Mouse (Mus musculus): ENCODE measurements around the gene Tnxb. TPM values are rescaled to one million over a fixed set of nuclear protein-coding genes. Genes with fewer than 3 reads are reported as not detected.
A peak's percentile ranks its signal among the peaks of the same experiment; 100 is the strongest.
"Not testable (repeated sequence)": the region's sequence is repeated elsewhere in the genome, so short reads cannot be mapped to it uniquely, and the experiment has no call there.

Tnxb gene
- total RNA-seq, 1 experiment = 0.18 TPM

- Histone ChIP-seq H3K4me1 (ENCODE audit: control insufficient read depth in 2 of 2, insufficient read depth in 2 of 2, low read length in 2 of 2, poor library complexity in 1 of 2) (no peaks in the 10 kb centered on the region), H3K36me3 (ENCODE audit: control insufficient read depth, insufficient read depth, low read length, poor library complexity, severe bottlenecking) (no peaks in the 10 kb centered on the region), H3K4me3 (ENCODE audit: insufficient read depth in 1 of 2, low read depth in 1 of 2, low read length in 2 of 2, poor library complexity in 1 of 2, severe bottlenecking in 1 of 2) (no peak overlapping the region), H3K9ac (ENCODE audit: insufficient read depth, low read depth, low read length, poor library complexity, severe bottlenecking) (no peak overlapping the region), H3K9me3 (ENCODE audit: control insufficient read depth, insufficient read depth, low read depth, low read length) (no peaks in the 10 kb centered on the region), H3K27ac (ENCODE audit: insufficient read depth, low read depth, low read length, poor library complexity, severe bottlenecking) (no peak overlapping the region)
- no peak for DNase-seq (ENCODE audit: low read depth, low spot score)
- TF ChIP-seq ZNF384 (IDR thresholded peaks at IDR 0.05; ENCODE audit: low read depth, low read length) = no peak
- in situ Hi-C loops (cut with MboI; ENCODE audit: low sequenced_read_pairs in 2 of 2, unreplicated experiment in 2 of 2) = no loop called here
Observed at GRCm38 (mm10) chr17:34699575-34700408, 29.5 kb downstream of the Tnxb start.

- H3K27ac ChIP-seq (ENCODE audit: insufficient read depth, low read depth, low read length, poor library complexity, severe bottlenecking) = no peak overlapping the region
- DNase-seq (ENCODE audit: low read depth, low spot score) = no peak
- no peaks in the 10 kb centered on the region for H3K36me3 ChIP-seq (ENCODE audit: control insufficient read depth, insufficient read depth, low read length, poor library complexity, severe bottlenecking)
- TF ChIP-seq CHD2 (IDR thresholded peaks at IDR 0.05; ENCODE audit: low read depth, low read length) = no peak
- no peak for TF ChIP-seq ZC3H11A (IDR thresholded peaks at IDR 0.05; ENCODE audit: borderline replicate concordance, low read depth, low read length)
- no peak for TF ChIP-seq HCFC1 (IDR thresholded peaks at IDR 0.05; ENCODE audit: borderline replicate concordance, insufficient read depth, low read length)
- no peak for TF ChIP-seq MAFK (IDR thresholded peaks at IDR 0.05; ENCODE audit: insufficient read depth, low read depth, low read length)
- H3K9ac ChIP-seq (ENCODE audit: insufficient read depth, low read depth, low read length, poor library complexity, severe bottlenecking) = no peak overlapping the region
- no peaks in the 10 kb centered on the region for H3K9me3 ChIP-seq (ENCODE audit: control insufficient read depth, insufficient read depth, low read depth, low read length)
- no peaks in the 10 kb centered on the region for H3K4me1 ChIP-seq (ENCODE audit: control insufficient read depth in 2 of 2, insufficient read depth in 2 of 2, low read length in 2 of 2, poor library complexity in 1 of 2)
- no peak overlapping the region for H3K4me3 ChIP-seq (ENCODE audit: insufficient read depth in 1 of 2, low read depth in 1 of 2, low read length in 2 of 2, poor library complexity in 1 of 2, severe bottlenecking in 1 of 2)
- in situ Hi-C loops (cut with MboI; ENCODE audit: low sequenced_read_pairs in 2 of 2, unreplicated experiment in 2 of 2) = no loop called here
Observed at GRCm38 (mm10) chr17:34700671-34701071, 30.3 kb downstream of the Tnxb start.

GRCm38 (mm10) chr17:34706476-34706875 is 36.1 kb downstream of the Tnxb start:
- in situ Hi-C loops (cut with MboI; ENCODE audit: low sequenced_read_pairs in 2 of 2, unreplicated experiment in 2 of 2); H3K4me1 ChIP-seq (ENCODE audit: control insufficient read depth in 2 of 2, insufficient read depth in 2 of 2, low read length in 2 of 2, poor library complexity in 1 of 2); H3K27ac ChIP-seq (ENCODE audit: insufficient read depth, low read depth, low read length, poor library complexity, severe bottlenecking); DNase-seq (ENCODE audit: low read depth, low spot score); H3K9ac ChIP-seq (ENCODE audit: insufficient read depth, low read depth, low read length, poor library complexity, severe bottlenecking); H3K9me3 ChIP-seq (ENCODE audit: control insufficient read depth, insufficient read depth, low read depth, low read length); H3K4me3 ChIP-seq (ENCODE audit: insufficient read depth in 1 of 2, low read depth in 1 of 2, low read length in 2 of 2, poor library complexity in 1 of 2, severe bottlenecking in 1 of 2); H3K36me3 ChIP-seq (ENCODE audit: control insufficient read depth, insufficient read depth, low read length, poor library complexity, severe bottlenecking): not testable (repeated sequence)

- peak; percentile 27 for DNase-seq (ENCODE audit: low read depth, low spot score)
- no peaks in the 10 kb centered on the region for H3K9me3 ChIP-seq (ENCODE audit: control insufficient read depth, insufficient read depth, low read depth, low read length)
- in situ Hi-C loops (cut with MboI; ENCODE audit: low sequenced_read_pairs in 2 of 2, unreplicated experiment in 2 of 2) = no loop called here
- no peak for TF ChIP-seq ZNF384 (IDR thresholded peaks at IDR 0.05; ENCODE audit: low read depth, low read length)
- TF ChIP-seq MAFK (IDR thresholded peaks at IDR 0.05; ENCODE audit: insufficient read depth, low read depth, low read length) = no peak
- no peak for TF ChIP-seq HCFC1 (IDR thresholded peaks at IDR 0.05; ENCODE audit: borderline replicate concordance, insufficient read depth, low read length)
- TF ChIP-seq ZC3H11A (IDR thresholded peaks at IDR 0.05; ENCODE audit: borderline replicate concordance, low read depth, low read length) = no peak
- TF ChIP-seq CHD2 (IDR thresholded peaks at IDR 0.05; ENCODE audit: low read depth, low read length) = no peak
- no peak overlapping the region for H3K27ac ChIP-seq (ENCODE audit: insufficient read depth, low read depth, low read length, poor library complexity, severe bottlenecking)
- peaks cover 0 to 2% of the 10 kb centered on the region in 2 experiments; a peak in 1 of 4 replicates for H3K4me1 ChIP-seq (ENCODE audit: control insufficient read depth in 2 of 2, insufficient read depth in 2 of 2, low read length in 2 of 2, poor library complexity in 1 of 2)
- H3K9ac ChIP-seq (ENCODE audit: insufficient read depth, low read depth, low read length, poor library complexity, severe bottlenecking) = no peak overlapping the region
- H3K4me3 ChIP-seq (ENCODE audit: insufficient read depth in 1 of 2, low read depth in 1 of 2, low read length in 2 of 2, poor library complexity in 1 of 2, severe bottlenecking in 1 of 2) = no peak overlapping the region
- H3K36me3 ChIP-seq (ENCODE audit: control insufficient read depth, insufficient read depth, low read length, poor library complexity, severe bottlenecking) = no peaks in the 10 kb centered on the region
Observed at GRCm38 (mm10) chr17:34712951-34713350, 42.6 kb downstream of the Tnxb start.

GRCm38 (mm10) chr17:34714181-34714907 is 44.0 kb downstream of the Tnxb start:
- H3K4me1 ChIP-seq (ENCODE audit: control insufficient read depth in 2 of 2, insufficient read depth in 2 of 2, low read length in 2 of 2, poor library complexity in 1 of 2); H3K9ac ChIP-seq (ENCODE audit: insufficient read depth, low read depth, low read length, poor library complexity, severe bottlenecking); H3K9me3 ChIP-seq (ENCODE audit: control insufficient read depth, insufficient read depth, low read depth, low read length); DNase-seq (ENCODE audit: low read depth, low spot score); H3K27ac ChIP-seq (ENCODE audit: insufficient read depth, low read depth, low read length, poor library complexity, severe bottlenecking); H3K4me3 ChIP-seq (ENCODE audit: insufficient read depth in 1 of 2, low read depth in 1 of 2, low read length in 2 of 2, poor library complexity in 1 of 2, severe bottlenecking in 1 of 2); H3K36me3 ChIP-seq (ENCODE audit: control insufficient read depth, insufficient read depth, low read length, poor library complexity, severe bottlenecking); in situ Hi-C loops (cut with MboI; ENCODE audit: low sequenced_read_pairs in 2 of 2, unreplicated experiment in 2 of 2): not testable (repeated sequence)

- H3K27ac ChIP-seq (ENCODE audit: insufficient read depth, low read depth, low read length, poor library complexity, severe bottlenecking); H3K4me3 ChIP-seq (ENCODE audit: insufficient read depth in 1 of 2, low read depth in 1 of 2, low read length in 2 of 2, poor library complexity in 1 of 2, severe bottlenecking in 1 of 2); H3K4me1 ChIP-seq (ENCODE audit: control insufficient read depth in 2 of 2, insufficient read depth in 2 of 2, low read length in 2 of 2, poor library complexity in 1 of 2); H3K9ac ChIP-seq (ENCODE audit: insufficient read depth, low read depth, low read length, poor library complexity, severe bottlenecking); in situ Hi-C loops (cut with MboI; ENCODE audit: low sequenced_read_pairs in 2 of 2, unreplicated experiment in 2 of 2); H3K36me3 ChIP-seq (ENCODE audit: control insufficient read depth, insufficient read depth, low read length, poor library complexity, severe bottlenecking); H3K9me3 ChIP-seq (ENCODE audit: control insufficient read depth, insufficient read depth, low read depth, low read length); DNase-seq (ENCODE audit: low read depth, low spot score): not testable (repeated sequence)
Observed at GRCm38 (mm10) chr17:34714908-34715445, 44.6 kb downstream of the Tnxb start.

- in situ Hi-C loops (cut with MboI; ENCODE audit: low sequenced_read_pairs in 2 of 2, unreplicated experiment in 2 of 2); H3K4me3 ChIP-seq (ENCODE audit: insufficient read depth in 1 of 2, low read depth in 1 of 2, low read length in 2 of 2, poor library complexity in 1 of 2, severe bottlenecking in 1 of 2); H3K9me3 ChIP-seq (ENCODE audit: control insufficient read depth, insufficient read depth, low read depth, low read length): not testable (repeated sequence)
Observed at GRCm38 (mm10) chr17:34715451-34715850, 45.1 kb downstream of the Tnxb start.

More at GRCm38 (mm10) chr17:34715451-34715850, 45.1 kb downstream of the Tnxb start:
- DNase-seq (ENCODE audit: low read depth, low spot score); H3K36me3 ChIP-seq (ENCODE audit: control insufficient read depth, insufficient read depth, low read length, poor library complexity, severe bottlenecking); H3K9ac ChIP-seq (ENCODE audit: insufficient read depth, low read depth, low read length, poor library complexity, severe bottlenecking); H3K27ac ChIP-seq (ENCODE audit: insufficient read depth, low read depth, low read length, poor library complexity, severe bottlenecking); H3K4me1 ChIP-seq (ENCODE audit: control insufficient read depth in 2 of 2, insufficient read depth in 2 of 2, low read length in 2 of 2, poor library complexity in 1 of 2): not testable (repeated sequence)
